Mouse (Mus musculus): ENCODE data around the gene H2-DMb2. TPM values are rescaled to one million over a fixed set of nuclear protein-coding genes. Genes with fewer than 3 reads are reported as not detected.
"Not testable (repeated sequence)": the region's sequence is repeated elsewhere in the genome, so short reads cannot be mapped to it uniquely, and the experiment has no call there.

H2-DMb2 gene
- total RNA-seq, 2 experiments from 2014 or later = 0.72 to 2.2 TPM

- no peak for DNase-seq
Measured at GRCm38 (mm10) chr17:34134451-34134850, 8.7 kb upstream of the H2-DMb2 start.

- DNase-seq = peak; percentile 98 to 99
Measured at GRCm38 (mm10) chr17:34135297-34136224, 7.5 kb upstream of the H2-DMb2 start.

- no peak for DNase-seq
Measured at GRCm38 (mm10) chr17:34137601-34138000, 5.5 kb upstream of the H2-DMb2 start.

- DNase-seq = no peak
Measured at GRCm38 (mm10) chr17:34138655-34139054, 4.5 kb upstream of the H2-DMb2 start.

- DNase-seq = peak; percentile 46 to 47
Measured at GRCm38 (mm10) chr17:34139416-34139815, 3.7 kb upstream of the H2-DMb2 start.

- no peak for DNase-seq
Measured at GRCm38 (mm10) chr17:34140240-34140639, 2.9 kb upstream of the H2-DMb2 start.

GRCm38 (mm10) chr17:34141448-34141847, 1.7 kb upstream of the H2-DMb2 start:
- DNase-seq = no peak

GRCm38 (mm10) chr17:34142456-34143010, 574 bp upstream of the H2-DMb2 start:
- no peak for DNase-seq

- DNase-seq = no peak
Measured at GRCm38 (mm10) chr17:34143461-34143860, 354 bp downstream of the H2-DMb2 start.

- DNase-seq = not testable (repeated sequence)
Measured at GRCm38 (mm10) chr17:34144221-34144620, 1.1 kb downstream of the H2-DMb2 start.

- no peak for DNase-seq
Measured at GRCm38 (mm10) chr17:34144960-34145371, 1.9 kb downstream of the H2-DMb2 start.

- DNase-seq = peak; percentile 23 to 51
Measured at GRCm38 (mm10) chr17:34152923-34153322, 9.8 kb downstream of the H2-DMb2 start, which contains the start of gene H2-DMb1. TSS of gene H2-DMb1 (plus strand) at chr17:34153072.

GRCm38 (mm10) chr17:34155534-34155933, 12.4 kb downstream of the H2-DMb2 start:
- no peak for DNase-seq

- peak; percentile 28 to 49 for DNase-seq
Measured at GRCm38 (mm10) chr17:34164202-34164895, 21.2 kb downstream of the H2-DMb2 start.

- no peak for DNase-seq
Measured at GRCm38 (mm10) chr17:34165033-34165730, 22.1 kb downstream of the H2-DMb2 start.

GRCm38 (mm10) chr17:34169279-34169678, 26.2 kb downstream of the H2-DMb2 start:
- DNase-seq = peak; percentile 34 to 56

- no peak for DNase-seq
Measured at GRCm38 (mm10) chr17:34170487-34170876, 27.4 kb downstream of the H2-DMb2 start.

GRCm38 (mm10) chr17:34170877-34171498, 27.9 kb downstream of the H2-DMb2 start:
- DNase-seq = peak; percentile 81 to 83

GRCm38 (mm10) chr17:34172528-34172927, 29.4 kb downstream of the H2-DMb2 start:
- no peak for DNase-seq

GRCm38 (mm10) chr17:34174075-34174474, 31.0 kb downstream of the H2-DMb2 start:
- no peak for DNase-seq

- no peak for DNase-seq
Measured at GRCm38 (mm10) chr17:34177179-34177578, 34.1 kb downstream of the H2-DMb2 start.

GRCm38 (mm10) chr17:34179019-34179418, 35.9 kb downstream of the H2-DMb2 start:
- no peak for DNase-seq

Data from adrenal gland, postnatal 36 days (tissue).